Mouse (Mus musculus): ENCODE data around the gene Gps2. TPM values are rescaled to one million over a fixed set of nuclear protein-coding genes. Genes with fewer than 3 reads are reported as not detected.

Gps2 gene
- total and polyA plus RNA-seq, 3 experiments: 78.0 to 113 TPM; not detected in 1

GRCm38 (mm10) chr11:69909174-69909573, 4.5 kb upstream of the Gps2 start:
- DNase-seq (ENCODE audit: low read depth, low spot score): no peak
- no peaks in the 10 kb centered on the region for H3K9me3 ChIP-seq (replicated peaks; ENCODE audit: insufficient read depth, low read length)
- H3K36me3 ChIP-seq (ENCODE audit: control insufficient read depth in 1 of 2, insufficient read depth in 2 of 2, low read length in 2 of 2): peaks cover 4 to 13% of the 10 kb centered on the region in 2 experiments; a peak in 2 of 4 replicates
- H3K27ac ChIP-seq (ENCODE audit: control insufficient read depth, low read depth, low read length): no peak overlapping the region
- no peak overlapping the region for H3K9ac ChIP-seq (ENCODE audit: control insufficient read depth, low read depth, low read length, poor library complexity, severe bottlenecking)
- peaks cover 0 to 11% of the 10 kb centered on the region in 2 experiments; a peak in 2 of 4 replicates for H3K4me1 ChIP-seq (ENCODE audit: control insufficient read depth in 1 of 2, insufficient read depth in 2 of 2, low read length in 2 of 2)
- H3K4me3 ChIP-seq (ENCODE audit: control insufficient read depth in 1 of 2, insufficient read depth in 1 of 2, low read depth in 2 of 2, low read length in 2 of 2): no peak overlapping the region
- H3K27me3 ChIP-seq (ENCODE audit: control insufficient read depth in 1 of 2, insufficient read depth in 2 of 2, low read length in 2 of 2): no peaks in the 10 kb centered on the region
- H3K79me2 ChIP-seq (ENCODE audit: control insufficient read depth, insufficient read depth, low read length, poor library complexity): peaks cover 3% of the 10 kb centered on the region
- TF ChIP-seq POLR2A (IDR thresholded peaks at IDR 0.05; ENCODE audit: control insufficient read depth in 1 of 2, insufficient read depth in 1 of 2, low read depth in 1 of 2, low read length in 2 of 2, poor library complexity in 1 of 2) (no peak), ELF1 (IDR thresholded peaks at IDR 0.05; ENCODE audit: low read depth, low read length) (no peak), TAL1 (IDR thresholded peaks at IDR 0.05; ENCODE audit: low read length) (no peak), SMC3 (IDR thresholded peaks at IDR 0.05; ENCODE audit: low read depth, low read length) (no peak), CTCF (IDR thresholded peaks at IDR 0.05 in 2 of 3, conservative IDR thresholded peaks at IDR 0.05 in 1 of 3; ENCODE audit: control insufficient read depth in 1 of 3, insufficient read depth in 1 of 3, low read depth in 2 of 3, low read length in 3 of 3, poor library complexity in 1 of 3, severe bottlenecking in 1 of 3) (no peak), HCFC1 (IDR thresholded peaks at IDR 0.05; ENCODE audit: low read depth, low read length) (no peak)

- DNase-seq (ENCODE audit: low read depth, low spot score): no peak
- Histone ChIP-seq H3K4me1 (ENCODE audit: control insufficient read depth in 1 of 2, insufficient read depth in 2 of 2, low read length in 2 of 2) (peaks cover 0 to 15% of the 10 kb centered on the region in 2 experiments; a peak in 2 of 4 replicates), H3K4me3 (ENCODE audit: control insufficient read depth in 1 of 2, insufficient read depth in 1 of 2, low read depth in 2 of 2, low read length in 2 of 2) (no peak overlapping the region), H3K9ac (ENCODE audit: control insufficient read depth, low read depth, low read length, poor library complexity, severe bottlenecking) (no peak overlapping the region), H3K9me3 (replicated peaks; ENCODE audit: insufficient read depth, low read length) (no peaks in the 10 kb centered on the region), H3K36me3 (ENCODE audit: control insufficient read depth in 1 of 2, insufficient read depth in 2 of 2, low read length in 2 of 2) (peaks cover 9 to 13% of the 10 kb centered on the region in 2 experiments; a peak in 3 of 4 replicates), H3K79me2 (ENCODE audit: control insufficient read depth, insufficient read depth, low read length, poor library complexity) (peaks cover 12% of the 10 kb centered on the region), H3K27ac (ENCODE audit: control insufficient read depth, low read depth, low read length) (no peak overlapping the region), H3K27me3 (ENCODE audit: control insufficient read depth in 1 of 2, insufficient read depth in 2 of 2, low read length in 2 of 2) (no peaks in the 10 kb centered on the region)
- TF ChIP-seq RCOR1 (IDR thresholded peaks at IDR 0.05; ENCODE audit: low read depth, low read length) (no peak), TAL1 (IDR thresholded peaks at IDR 0.05; ENCODE audit: low read length) (no peak), E2F4 (IDR thresholded peaks at IDR 0.05; ENCODE audit: borderline replicate concordance, low read depth, low read length) (no peak), TBP (IDR thresholded peaks at IDR 0.05; ENCODE audit: low read depth, low read length) (no peak), CHD2 (IDR thresholded peaks at IDR 0.05; ENCODE audit: low read length) (no peak), MEF2A (IDR thresholded peaks at IDR 0.05; ENCODE audit: extremely low read depth, insufficient replicate concordance, low read depth, low read length, poor library complexity, severe bottlenecking) (no peak), ETS1 (IDR thresholded peaks at IDR 0.05; ENCODE audit: low read depth, low read length) (no peak), TCF12 (IDR thresholded peaks at IDR 0.05; ENCODE audit: low read depth, low read length) (no peak), MAX (IDR thresholded peaks at IDR 0.05; ENCODE audit: low read length) (no peak), USF2 (IDR thresholded peaks at IDR 0.05; ENCODE audit: borderline replicate concordance in 1 of 2, insufficient read depth in 1 of 2, low read depth in 1 of 2, low read length in 2 of 2) (no peak), KAT2A (conservative IDR thresholded peaks at IDR 0.05; ENCODE audit: low read depth, low read length) (no peak), GABPA (IDR thresholded peaks at IDR 0.05; ENCODE audit: low read depth, low read length) (no peak), ZMIZ1 (IDR thresholded peaks at IDR 0.05; ENCODE audit: low read depth, low read length) (no peak)
Observed at GRCm38 (mm10) chr11:69910177-69910576, 3.5 kb upstream of the Gps2 start.

All from MEL (cell line).